Mouse (Mus musculus) T-helper 1 cell (primary cell): ENCODE results near the gene Ttc23.

Source experiments
- in situ Hi-C: fragments of 300-600 bp; cut with MboI, MseI; formaldehyde crosslinking; loops from one replicate; pipeline ENCODE4 v1.15.1; 2025; ENCODE audit warnings: high pct_unique_total_duplicates

The Ttc23 gene

DNA sequence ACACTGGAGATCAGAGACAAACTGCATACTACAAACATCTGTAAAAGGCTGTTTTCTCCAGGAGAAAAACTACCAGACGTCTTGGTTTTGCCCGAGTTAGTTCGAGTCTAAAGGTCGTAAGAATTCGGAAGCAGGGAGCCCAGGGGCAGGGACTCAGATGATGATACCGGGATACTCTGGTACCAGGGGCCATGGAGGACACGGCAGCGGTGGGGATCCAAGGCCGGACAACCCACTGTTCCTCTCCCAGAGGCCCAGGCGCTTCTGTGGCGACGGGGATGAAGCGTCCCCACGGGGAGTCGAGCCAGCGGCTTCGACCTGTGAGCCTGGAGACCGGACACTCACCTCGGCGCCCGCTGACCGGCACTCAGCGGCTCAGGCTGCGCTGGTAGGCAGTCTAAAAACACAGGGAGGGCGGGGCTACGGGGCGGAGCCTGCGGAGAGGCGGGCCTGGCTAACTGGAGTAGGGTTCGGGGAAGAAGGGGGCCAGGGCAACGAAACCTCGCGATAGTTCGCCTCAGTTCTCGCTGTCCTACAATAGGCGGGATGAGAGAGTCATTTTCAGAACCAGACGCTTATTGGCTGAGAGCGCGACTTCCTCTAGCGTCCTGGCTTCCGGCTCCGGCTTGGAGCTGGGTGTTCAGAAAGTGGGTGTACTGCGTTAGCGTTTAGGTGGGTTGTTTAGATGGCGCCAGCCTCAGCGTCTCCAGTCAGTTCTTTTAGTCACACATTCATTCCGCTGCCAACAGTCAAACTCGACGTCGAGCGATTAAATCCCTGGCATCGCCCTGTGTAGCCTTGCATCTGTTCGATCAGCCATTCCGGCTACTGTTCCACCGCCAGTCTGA, 2.2 kb upstream of the Ttc23 start, which contains the start of gene Lrrc28:
Gene Lrrc28, minus strand, starts transcription at position 436 of the 848 bp plus-strand sequence.
- in situ Hi-C loops = no loop called here

DNA sequence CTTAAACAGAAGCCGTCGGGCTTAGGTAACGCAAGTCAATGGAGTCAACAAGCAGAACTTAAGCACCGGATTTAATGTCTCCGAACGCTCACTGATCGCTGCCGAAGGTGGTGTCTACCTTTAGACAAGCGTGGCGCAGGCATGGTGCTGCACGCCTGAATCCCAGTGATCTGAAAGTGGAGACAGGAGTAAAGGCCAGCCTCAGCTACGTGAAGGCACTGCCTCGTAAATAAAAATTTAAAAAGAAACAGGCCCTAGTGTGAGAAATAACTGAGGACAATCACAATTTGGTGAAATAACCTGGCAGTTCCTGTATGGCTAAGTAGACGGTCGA, 1.6 kb upstream of the Ttc23 start:
- in situ Hi-C loops = no loop called here

DNA sequence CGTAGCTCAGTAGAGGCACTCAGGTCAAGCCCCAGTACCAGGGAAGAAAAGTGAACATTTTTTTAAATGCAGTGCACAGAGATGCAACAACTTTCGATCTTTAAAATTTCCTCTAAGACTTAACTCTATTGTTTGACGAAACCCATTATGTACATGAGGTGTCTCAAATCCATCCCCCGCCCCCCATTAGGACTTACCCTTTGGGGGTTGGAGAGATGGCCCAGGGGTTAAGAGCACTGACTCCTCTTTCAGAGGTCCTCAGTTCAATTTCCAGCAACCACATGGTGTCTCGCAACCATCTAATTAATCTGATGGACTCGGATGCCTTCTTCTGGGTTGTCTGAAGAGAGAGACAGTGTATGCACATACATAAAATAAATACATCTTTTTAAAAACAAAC, 1.1 kb upstream of the Ttc23 start:
- in situ Hi-C loops = no loop called here

DNA sequence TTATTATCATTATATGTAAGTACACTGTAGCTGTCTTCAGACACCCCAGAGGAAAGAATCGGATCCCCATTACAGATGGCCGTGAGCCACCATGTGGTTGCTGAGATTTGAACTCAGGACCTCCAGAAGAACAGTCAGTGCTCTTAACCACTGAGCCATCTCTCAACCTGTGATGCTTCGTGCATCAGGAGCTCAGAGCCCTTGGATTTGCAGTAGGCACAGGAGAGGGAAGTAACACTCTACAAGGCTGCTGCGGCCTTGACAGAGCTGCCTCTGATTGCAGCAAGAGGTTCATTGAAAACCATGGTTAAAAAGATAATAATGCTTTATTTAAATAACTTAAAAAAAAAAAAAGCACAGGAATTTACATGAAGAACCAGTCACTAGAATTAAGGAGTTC, 1.2 kb downstream of the Ttc23 start:
- in situ Hi-C loops = no loop called here

DNA sequence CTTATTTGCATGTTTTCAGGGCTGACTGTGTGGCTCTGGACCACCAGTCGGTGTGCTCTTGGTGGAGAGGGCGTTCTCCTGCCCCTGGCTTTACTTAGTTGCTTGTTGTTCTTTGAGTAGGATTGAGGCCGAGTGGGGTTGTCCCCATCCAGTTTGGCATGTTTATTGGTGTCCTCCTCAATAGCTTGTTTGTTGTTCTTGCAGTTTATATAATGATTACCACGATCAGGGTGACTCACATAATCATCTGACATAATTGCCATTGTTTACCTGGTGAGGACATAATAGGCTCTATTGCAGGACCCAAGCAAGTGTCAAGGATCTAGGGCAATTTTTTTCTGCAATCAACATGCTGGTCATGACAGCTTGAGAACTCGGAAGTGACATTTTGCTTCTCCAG, 5.0 kb downstream of the Ttc23 start:
- in situ Hi-C loops = no loop called here

DNA sequence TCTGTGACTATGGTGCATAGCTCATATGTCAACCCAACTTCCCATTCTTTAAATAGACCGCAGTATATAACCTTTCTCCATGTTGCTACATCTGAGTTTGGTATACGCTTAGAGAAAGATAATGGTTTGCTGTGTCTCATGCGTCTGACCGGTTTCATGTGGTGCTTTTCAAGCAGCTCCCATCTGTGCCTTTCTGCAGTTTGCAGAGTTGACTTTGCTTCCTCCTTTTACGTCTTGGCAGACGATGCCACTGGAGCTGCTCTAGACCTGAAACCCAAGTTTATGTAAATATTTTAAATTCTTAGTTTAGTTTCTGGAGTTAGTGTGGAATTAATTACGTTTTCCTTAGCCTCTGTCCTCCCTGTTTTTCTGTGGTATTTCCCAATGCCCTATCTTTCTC, 7.5 kb downstream of the Ttc23 start:
- in situ Hi-C loops = no loop called here

DNA sequence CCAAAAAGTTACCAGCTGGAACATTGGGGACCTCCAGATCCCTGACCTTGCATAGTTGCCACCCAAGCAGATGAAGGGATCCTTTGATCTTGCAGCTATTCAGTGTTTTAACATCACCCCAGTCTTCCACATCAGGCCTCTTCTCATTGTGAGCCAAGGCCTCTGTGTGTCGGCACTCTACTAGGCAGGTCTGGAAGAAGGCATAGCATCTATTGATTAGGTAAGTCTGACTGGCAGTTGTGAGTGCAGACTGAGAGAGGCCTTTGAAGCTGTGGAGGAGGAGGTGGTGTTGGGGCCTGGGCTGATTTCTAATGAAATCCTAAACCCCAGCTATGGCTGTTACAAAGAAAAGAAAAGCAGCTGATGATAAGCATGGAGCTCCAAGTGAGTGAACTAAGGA, 8.0 kb downstream of the Ttc23 start:
- in situ Hi-C loops = no loop called here

DNA sequence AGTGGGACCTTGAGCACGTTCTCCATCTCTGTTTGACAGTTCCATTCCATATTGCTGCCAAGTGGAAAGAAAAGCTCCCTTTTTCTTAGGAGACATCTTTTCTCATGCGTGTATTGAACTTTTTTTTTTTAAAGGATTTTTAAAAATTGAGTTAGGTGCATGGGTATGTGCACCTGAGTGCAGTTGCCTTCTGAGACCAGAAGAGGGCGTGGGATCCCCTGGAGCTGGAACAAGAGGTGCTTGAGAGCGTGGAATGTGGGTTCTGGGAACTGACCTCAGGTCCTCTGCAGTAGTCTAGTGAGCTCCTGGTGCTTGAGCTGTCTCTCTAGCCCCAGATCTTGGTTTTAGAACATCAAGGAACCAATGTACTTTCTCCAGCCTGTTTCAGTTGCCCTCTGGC, 10.9 kb downstream of the Ttc23 start:
- in situ Hi-C loops = no loop called here

DNA sequence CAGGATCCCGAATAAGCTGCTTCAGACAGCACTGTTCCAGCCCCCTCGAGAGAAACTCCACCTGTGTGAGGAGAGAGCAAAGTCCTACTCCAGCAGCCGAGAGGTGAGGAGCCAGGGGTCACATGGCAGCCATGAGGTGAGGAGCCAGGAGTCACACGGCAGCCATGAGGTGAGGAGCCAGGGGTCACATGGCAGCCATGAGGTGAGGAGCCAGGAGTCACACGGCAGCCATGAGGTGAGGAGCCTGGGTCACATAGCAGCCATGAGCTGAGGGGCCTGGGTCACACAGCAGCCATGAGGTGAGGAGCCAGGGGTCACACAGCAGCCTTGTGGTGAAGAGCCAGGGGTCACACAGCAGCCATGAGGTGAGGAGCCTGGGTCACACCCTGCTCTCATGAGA, 15.2 kb downstream of the Ttc23 start:
- in situ Hi-C loops = no loop called here

DNA sequence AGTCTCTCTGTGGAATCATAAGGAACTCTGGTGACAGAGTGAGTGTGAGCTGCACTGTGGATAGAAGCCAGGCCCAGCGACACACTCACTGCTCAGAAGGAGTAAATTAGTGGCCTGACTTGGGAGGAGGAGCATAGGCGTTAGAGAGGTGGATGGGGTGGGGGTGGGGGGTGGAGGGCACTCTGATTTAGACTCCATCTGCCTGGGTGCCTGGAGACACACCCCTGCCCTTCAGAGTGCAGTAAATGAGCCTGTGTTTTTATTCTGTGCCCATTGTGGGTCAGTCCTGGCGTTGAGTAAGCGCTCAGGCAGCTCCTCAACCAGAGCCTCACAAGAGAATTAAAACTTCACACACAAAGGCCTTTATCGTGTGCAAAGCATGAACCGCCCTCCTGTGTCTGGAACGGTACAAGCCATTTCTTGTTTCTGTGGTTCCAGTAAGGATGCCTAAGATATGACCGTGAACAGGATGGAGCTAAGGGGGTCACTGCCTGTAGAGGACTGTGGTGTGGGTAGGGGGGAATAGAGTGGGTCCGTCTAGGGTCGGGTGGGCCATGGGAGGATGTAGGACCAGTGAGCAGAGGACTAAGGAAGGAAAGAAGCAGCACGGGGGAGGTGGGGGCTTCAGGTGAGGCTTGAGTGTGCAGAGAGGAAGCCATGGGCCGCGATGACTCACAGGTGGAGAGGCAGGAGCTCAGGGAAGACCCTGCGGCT, 16.9 kb downstream of the Ttc23 start:
- in situ Hi-C loops = no loop called here

DNA sequence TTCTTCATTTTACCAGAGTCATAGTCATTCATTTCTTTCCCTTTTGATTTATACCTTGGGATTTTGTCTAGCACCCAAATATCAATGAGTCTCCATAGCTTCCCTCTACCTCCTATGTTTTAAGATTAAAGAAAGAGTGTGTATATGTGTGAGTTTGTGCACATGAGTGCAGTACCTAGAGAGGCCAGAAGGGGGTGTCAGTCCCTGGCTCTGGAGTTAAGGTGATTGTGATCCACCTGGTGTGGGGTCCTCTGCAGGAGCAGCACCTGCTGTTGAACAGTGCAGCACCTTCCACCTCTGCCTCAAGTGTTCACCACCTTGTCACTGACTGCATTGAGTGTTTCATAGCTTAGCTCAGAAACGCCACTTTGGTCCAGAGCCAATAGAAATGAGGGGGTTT, 23.8 kb downstream of the Ttc23 start:
- in situ Hi-C loops = no loop called here

DNA sequence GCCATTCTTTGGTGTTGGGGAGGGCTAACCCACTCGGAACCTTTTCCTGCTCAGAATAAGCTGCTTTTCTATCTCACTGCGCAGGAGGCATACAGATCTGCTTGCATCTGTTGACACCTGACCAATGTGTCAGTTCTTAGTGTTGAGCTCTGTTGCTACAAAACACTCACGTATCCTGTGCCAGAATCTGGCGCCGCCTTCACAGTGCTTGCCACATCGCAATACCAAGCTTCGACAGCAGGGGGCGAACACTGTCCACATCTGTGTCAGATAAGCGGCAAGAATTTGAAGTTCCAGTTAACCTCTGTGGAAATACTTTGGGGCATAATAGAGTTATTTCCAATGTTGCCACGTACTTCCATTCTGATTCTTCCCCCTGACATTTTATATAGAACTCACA, 25.4 kb downstream of the Ttc23 start:
- in situ Hi-C loops = no loop called here

DNA sequence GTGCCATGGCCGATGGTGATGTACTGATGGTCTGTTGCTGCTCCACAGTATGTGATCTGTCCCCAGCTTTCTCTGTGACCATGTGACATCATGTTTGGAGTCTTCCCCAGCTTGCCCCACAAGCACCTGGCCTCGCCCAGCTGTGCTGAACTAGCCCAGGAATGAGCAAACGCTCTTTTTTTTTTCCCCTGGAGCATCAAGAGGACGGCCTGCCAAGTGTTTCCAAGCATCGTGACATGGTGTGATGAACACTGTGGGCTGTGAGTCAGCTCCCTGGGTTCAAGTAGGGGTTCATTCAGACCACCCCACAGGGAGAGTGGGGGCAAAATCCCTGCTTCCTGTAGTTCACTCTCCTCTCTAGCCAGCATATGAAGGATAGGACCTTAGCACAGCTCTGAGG, 26.4 kb downstream of the Ttc23 start:
- in situ Hi-C loops = no loop called here

DNA sequence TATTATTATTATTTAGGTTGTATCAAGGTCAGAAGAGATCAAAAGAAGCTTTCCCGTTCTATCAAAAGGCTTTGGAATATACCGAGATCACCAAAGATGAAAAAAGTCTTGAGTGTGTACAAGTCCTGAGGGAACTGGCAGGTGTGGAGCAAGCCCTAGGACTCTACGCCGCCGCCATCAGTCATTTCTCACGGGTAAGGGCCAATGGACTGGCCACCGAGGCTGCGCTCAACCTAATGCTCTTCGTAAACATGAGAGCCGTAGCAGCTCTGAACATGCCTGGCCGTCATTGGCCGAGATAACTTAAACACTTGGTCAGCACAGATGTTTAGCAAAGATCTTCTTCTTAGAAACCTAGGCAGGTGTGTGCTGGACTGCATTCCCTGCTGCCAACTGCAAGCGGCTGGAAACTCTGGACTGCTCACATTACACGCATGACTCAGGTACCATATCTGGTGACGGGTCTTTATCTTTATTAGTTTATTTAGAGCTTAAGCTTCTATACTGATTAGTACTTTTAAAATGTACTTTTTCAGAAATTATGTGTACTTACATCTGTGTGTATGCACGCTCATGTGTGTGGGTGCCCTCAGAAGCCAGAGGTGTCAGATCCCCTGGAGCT, 31.8 kb downstream of the Ttc23 start:
- in situ Hi-C loops = loop anchor here (5.0 kb wide), 1 partner anchor 83 kb away; no protein-coding TSS in a partner anchor

DNA sequence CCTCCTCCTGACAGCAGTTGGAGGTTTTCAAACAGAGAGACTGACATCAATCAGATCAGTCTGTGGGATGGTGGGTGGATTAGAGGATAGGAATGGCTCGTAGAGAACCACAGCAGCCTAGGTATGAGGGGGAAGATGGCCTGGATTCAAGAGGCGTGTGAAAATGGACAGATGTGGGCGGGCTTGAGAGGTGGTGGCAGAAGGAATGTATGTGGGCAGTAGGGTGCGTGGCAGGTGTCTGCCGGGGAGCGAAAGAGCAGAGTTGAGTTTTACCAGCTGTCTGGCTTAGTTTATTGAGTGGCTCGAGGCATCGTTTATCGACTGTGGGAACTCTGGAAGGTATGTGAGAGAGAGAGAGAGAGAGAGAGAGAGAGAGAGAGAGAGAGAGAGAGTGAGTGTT, 33.9 kb downstream of the Ttc23 start:
- in situ Hi-C loops = no loop called here

DNA sequence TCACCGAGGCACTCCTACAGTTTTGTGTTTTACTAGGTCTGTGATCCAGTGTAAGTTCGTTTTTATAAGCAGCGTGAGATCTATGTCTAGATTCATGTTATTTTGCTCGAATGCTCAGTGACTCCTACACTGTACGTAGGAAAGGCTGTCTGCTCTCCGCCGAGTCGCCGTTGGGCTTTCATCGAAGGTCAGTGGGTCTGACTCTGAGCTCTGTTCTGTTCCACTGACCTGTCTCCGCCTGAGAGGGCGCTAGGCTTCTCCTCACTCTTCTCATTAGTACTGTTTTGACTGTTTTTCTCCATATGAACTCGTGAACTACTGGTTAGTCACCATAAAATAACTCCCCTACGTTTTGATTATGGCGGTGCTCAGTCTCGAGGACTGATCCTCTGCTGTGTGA, 35.8 kb downstream of the Ttc23 start:
- in situ Hi-C loops = no loop called here

DNA sequence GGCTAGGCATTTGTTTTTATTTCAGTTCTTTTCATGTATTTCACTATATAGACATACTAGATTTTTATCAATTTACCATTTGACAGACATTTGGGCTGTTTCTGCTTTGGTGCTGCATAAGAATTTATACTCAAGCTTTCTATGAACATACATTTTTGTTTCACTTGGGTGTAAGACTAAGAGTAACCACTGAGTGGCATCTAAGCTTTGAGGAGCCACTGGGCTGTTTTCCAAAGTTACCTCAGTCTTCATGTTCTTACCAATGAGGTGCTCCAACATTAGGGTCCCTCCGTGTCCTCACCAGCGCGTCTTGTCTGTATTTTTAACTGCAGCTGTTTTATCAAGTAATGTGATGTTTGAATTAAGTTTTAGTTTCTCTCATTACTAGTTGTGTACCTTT, 39.3 kb downstream of the Ttc23 start:
- in situ Hi-C loops = no loop called here

DNA sequence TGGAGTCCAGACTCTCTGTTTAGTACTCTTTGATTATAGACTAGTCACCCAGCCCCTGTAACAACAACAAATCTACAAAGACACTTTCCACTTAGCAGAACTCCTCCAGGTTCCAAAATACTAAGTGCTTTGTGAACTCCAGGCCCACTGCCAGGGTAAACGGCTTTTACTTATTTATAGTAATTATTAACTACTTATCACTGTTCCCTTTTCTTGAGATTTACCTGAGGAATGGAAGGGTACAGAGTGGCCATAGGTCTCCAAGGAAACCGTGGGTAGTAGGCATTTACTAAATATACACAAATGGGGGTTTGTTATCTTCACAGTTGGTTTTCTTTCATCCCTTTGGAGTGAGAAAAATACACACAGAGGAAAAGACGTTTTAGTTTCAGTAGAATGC, 41.1 kb downstream of the Ttc23 start:
- in situ Hi-C loops = no loop called here

DNA sequence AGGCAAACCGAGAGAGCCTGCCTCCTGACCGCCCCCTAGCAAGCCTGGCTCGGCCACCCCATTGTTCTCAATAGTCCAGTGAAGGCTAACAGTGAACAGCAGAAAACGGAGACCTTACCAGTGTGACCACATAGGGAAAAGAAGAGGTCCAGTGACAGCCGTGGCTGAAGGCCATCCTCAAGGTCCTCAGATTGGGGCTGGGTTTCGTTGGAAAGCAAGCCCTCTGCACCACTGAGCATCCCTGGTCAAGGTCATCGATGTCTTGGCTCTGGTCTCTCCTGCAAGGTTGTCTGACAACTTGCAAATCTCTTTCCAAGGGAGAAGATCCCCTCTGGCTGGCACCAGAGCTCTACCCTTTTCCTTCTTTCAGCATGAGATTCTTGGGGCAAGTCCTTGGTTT, 42.6 kb downstream of the Ttc23 start:
- in situ Hi-C loops = loop anchor here (10.0 kb wide), 1 partner anchor 1105 kb away; no protein-coding TSS in a partner anchor

DNA sequence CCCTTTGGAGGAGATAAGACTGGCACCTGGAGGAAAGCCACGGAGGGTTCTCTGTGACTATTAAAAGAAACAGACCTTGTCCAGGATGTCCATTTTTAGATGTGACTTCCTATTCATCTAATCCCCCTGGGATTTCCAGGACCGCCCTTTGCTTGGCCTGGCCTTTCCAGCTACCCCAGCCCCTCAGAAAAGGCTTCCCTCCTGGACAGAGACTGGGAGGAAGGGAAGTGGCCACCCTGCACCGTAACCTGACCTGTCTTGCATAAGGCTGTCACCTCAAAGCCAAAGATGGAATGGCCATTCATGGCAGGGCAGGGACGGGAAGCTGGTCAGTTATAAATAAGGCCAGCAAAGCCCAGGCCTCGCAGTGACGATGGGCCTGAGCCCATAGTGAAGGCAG, 43.8 kb downstream of the Ttc23 start:
- in situ Hi-C loops = loop anchor here (10.0 kb wide), 1 partner anchor 1104 kb away; no protein-coding TSS in a partner anchor

DNA sequence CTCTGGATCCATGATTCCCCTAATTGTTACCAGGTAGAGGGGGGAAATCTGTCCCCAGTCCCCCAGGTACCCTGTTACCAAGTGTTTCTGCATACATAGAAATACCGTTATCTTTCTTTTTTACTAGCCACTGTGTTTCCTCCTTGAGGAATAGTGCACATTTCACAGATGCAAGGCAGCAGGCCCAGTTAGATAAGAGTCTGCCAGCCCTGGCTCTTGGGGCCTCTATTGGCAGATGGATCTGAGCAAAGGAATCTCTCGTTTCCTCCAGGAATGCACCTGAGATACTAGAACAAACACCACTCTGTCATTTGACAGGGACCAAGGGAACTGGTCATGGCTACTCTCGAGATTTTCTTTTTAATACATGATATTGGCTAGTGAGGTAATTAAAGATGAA, 44.9 kb downstream of the Ttc23 start:
- in situ Hi-C loops = loop anchor here (10.0 kb wide), 1 partner anchor 1103 kb away; no protein-coding TSS in a partner anchor

DNA sequence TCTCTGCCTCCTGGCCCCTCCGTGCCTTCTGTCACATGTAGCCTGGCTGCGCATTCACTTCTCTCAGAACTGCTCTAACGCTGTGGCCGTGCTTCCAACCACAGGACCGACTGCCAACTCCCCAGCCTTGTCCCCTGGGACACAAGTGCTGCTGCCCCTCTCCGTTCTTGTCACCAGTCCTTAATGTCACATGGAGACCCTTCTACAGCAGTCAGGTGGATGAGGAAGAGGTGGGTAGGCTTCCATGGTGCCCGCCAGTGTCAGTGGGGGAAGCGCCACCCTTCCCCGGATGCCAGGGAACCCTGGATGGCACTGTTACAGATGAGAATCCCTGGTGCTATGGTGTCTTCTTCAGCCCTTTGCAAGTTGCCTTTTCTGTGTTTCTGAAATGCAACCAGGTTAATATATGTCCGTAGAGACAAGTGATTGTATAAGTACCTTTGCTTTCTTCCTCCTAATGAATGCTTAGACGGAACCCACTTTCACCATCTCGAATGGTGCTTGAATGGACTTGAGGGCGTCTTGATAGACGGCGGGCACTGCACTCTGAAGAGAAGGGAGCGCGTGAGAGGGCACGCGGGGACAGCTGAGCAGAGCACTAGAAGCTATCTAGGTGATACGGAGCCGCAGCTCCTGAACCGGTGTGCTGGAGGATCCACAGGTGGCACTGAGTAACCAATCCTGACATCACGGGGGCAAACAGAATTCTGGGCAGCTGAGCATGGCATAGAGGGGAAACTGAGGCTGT, 45.8 kb downstream of the Ttc23 start:
- in situ Hi-C loops = loop anchor here (10.0 kb wide), 1 partner anchor 1102 kb away; no protein-coding TSS in a partner anchor
